Comparison of ENCODE assay signal across 10 mouse cellular contexts in the genomic region with DNA sequence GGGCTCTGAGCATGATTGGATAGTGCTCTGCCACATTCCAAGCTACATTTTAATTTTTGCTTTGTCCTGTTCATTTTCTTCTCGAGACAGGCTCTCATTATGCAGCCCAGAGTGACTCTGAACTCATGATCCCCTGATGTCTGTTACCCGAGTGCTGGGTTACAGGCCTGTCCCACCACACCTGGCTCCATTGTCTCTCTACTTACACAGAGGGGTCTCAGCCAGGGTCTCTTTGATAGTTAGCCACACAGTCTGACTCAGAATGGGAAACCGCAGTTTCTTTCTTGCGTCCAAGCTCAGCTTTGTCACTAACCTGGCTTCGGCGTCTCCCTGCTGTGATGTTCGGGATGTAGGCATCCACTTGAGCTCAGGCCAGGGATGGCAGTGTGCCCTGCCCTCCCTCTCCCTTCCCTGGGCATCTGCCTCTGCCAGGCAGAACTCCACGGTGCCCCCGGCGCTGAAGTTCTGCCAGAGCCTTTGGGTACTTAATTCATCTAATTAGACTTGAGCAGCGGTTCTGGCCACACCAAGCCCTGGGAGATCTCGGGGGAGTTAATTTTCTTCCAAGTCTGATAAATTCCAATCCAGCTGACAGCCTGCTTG. TPM values are rescaled to one million over a fixed set of nuclear protein-coding genes. Genes with fewer than 3 reads are reported as not detected.
A peak's percentile ranks its signal among the peaks of the same experiment; 100 is the strongest.
DNase-seq lines count a peak whose midpoint lies in the region; ATAC-seq lines count a peak whose summit lies in the region.
"Had no signal": no experiment of that assay in that cellular context is flagged by ENCODE, and none has a peak within 500 bp of the region (broad histone marks: within the 10 kb centered on the region; RNA-seq: fewer than 3 reads in every experiment).

No protein-coding gene starts in this region.

- ATAC-seq in neural tube, embryonic 14.5 days (ENCODE audit: low read depth): peak; percentile 58; the same call in 1 of the 2 replicates
- no peak for ATAC-seq in kidney, embryonic 14.5 days (ENCODE audit: low FRiP score, low TSS enrichment)

- H3K27me3 ChIP-seq in neural tube, embryonic 14.5 days (ENCODE audit: control insufficient read depth, insufficient read depth, low read length): no peaks in the 10 kb centered on the region; the same call in 1 of the 2 replicates
- H3K27me3 ChIP-seq in kidney, embryonic 14.5 days (ENCODE audit: control insufficient read depth, insufficient read depth, low read length): peaks cover 7% of the 10 kb centered on the region

- 45% methylated on average over 12 of the region's 12 CpGs for WGBS in neural tube, embryonic 14.5 days
- WGBS in kidney, embryonic 14.5 days: 77% methylated on average over 12 of the region's 12 CpGs

- no peaks in the 10 kb centered on the region for H3K9me3 ChIP-seq in neural tube, embryonic 14.5 days (ENCODE audit: control insufficient read depth, low read length)
- no peaks in the 10 kb centered on the region for H3K9me3 ChIP-seq in kidney, embryonic 14.5 days (ENCODE audit: control insufficient read depth, low read length)

- DNase-seq in heart, adult 11 months: peak; percentile 93
- DNase-seq in heart, adult 8-10 months (ENCODE audit: low spot score): no peak
- peak; percentile 79 to 81 for DNase-seq in cerebellum, postnatal 14 days
- peak; percentile 26 to 62 for DNase-seq in layer of hippocampus, adult 18-20 months (ENCODE audit: low spot score in 2 of 2)
- no peak for DNase-seq in urinary bladder, postnatal 4 days (ENCODE audit: low spot score in 2 of 2)
- DNase-seq in adrenal gland, postnatal 14 days: no peak
- DNase-seq: kidney, adult 2 months; lung, postnatal 14 days had no signal

- no peaks in the 10 kb centered on the region for H3K36me3 ChIP-seq in neural tube, embryonic 14.5 days (ENCODE audit: control insufficient read depth, insufficient read depth, low read length)
- no peaks in the 10 kb centered on the region for H3K36me3 ChIP-seq in kidney, embryonic 14.5 days (ENCODE audit: control insufficient read depth, insufficient read depth, low read length)

- peaks cover 8% of the 10 kb centered on the region for H3K4me1 ChIP-seq in neural tube, embryonic 14.5 days (ENCODE audit: control insufficient read depth, insufficient read depth, low read length)
- no peaks in the 10 kb centered on the region for H3K4me1 ChIP-seq in kidney, embryonic 14.5 days (ENCODE audit: control insufficient read depth, insufficient read depth, low read length)

- no peak overlapping the region for H3K4me2 ChIP-seq in neural tube, embryonic 14.5 days (ENCODE audit: low read depth, low read length)
- no peak overlapping the region for H3K4me2 ChIP-seq in kidney, embryonic 14.5 days (replicated peaks; ENCODE audit: low read depth, low read length)

- no peak overlapping the region for H3K4me3 ChIP-seq in neural tube, embryonic 14.5 days (ENCODE audit: low read depth, low read length)
- H3K4me3 ChIP-seq in kidney, embryonic 14.5 days (ENCODE audit: low read length): no peak overlapping the region

- no peak overlapping the region for H3K9ac ChIP-seq in neural tube, embryonic 14.5 days (replicated peaks; ENCODE audit: low read depth, low read length)
- no peak overlapping the region for H3K9ac ChIP-seq in kidney, embryonic 14.5 days (ENCODE audit: low read depth, low read length)

- H3K27ac ChIP-seq in neural tube, embryonic 14.5 days (ENCODE audit: low read depth, low read length): peak overlapping the region; percentile 57
- H3K27ac ChIP-seq in kidney, embryonic 14.5 days (ENCODE audit: low read depth, low read length): no peak overlapping the region

RNA-seq across cellular contexts. Expression of gene Fzd9, which starts 20.6 kb away (rescaled TPM):
- total RNA-seq in heart, adult 8-10 months (2022): 1 to 10 TPM; 1.3 to 1.9 (median 1.6) TPM
- total RNA-seq in layer of hippocampus, adult 18-20 months (2021): 1 to 10 TPM; 5.6 to 5.8 TPM
- polyA plus RNA-seq in neural tube, embryonic 14.5 days (2014; fragmentation: Nextera tagmentation; extraction: Ambion mirVana): 10.0 and 12.0 TPM in 2 replicates
- 0.54 and 1.1 TPM in 2 replicates for polyA plus RNA-seq in kidney, embryonic 14.5 days (2014; fragmentation: Nextera tagmentation; extraction: Ambion mirVana)
- total RNA-seq in adrenal gland, postnatal 14 days (2021): 2.7 and 3.0 TPM in 2 replicates

Comparison
In these comparisons a context has a peak if more than half of its experiments do, and no peak if none do; other contexts are left out.
1. DNase-seq: peak in heart, adult 11 months (single experiment), cerebellum, postnatal 14 days (2 of 2) and layer of hippocampus, adult 18-20 months (2 of 2); none in heart, adult 8-10 months (single experiment), urinary bladder, postnatal 4 days (0 of 2) and adrenal gland, postnatal 14 days (single experiment).